Mouse (Mus musculus): ENCODE results near the gene Pcgf5. TPM values are rescaled to one million over a fixed set of nuclear protein-coding genes. Genes with fewer than 3 reads are reported as not detected.

Pcgf5 gene
- polyA plus RNA-seq (2012): 4.7 and 7.4 TPM in 2 replicates

- TF ChIP-seq GATA1 (IDR thresholded peaks at IDR 0.05; ENCODE audit: low read length): no peak
Observed at GRCm38 (mm10) chr19:36348161-36348800, at the start of gene Pcgf5. TSS of gene Pcgf5 (plus strand) at chr19:36348309.

- TF ChIP-seq GATA1 (IDR thresholded peaks at IDR 0.05; ENCODE audit: low read length): no peak
Observed at GRCm38 (mm10) chr19:36305542-36305941, 42.6 kb upstream of the Pcgf5 start.

- TF ChIP-seq GATA1 (IDR thresholded peaks at IDR 0.05; ENCODE audit: low read length): no peak
Observed at GRCm38 (mm10) chr19:36314010-36314409, 34.1 kb upstream of the Pcgf5 start.

- no peak for TF ChIP-seq GATA1 (IDR thresholded peaks at IDR 0.05; ENCODE audit: low read length)
Observed at GRCm38 (mm10) chr19:36319735-36320134, 28.4 kb upstream of the Pcgf5 start.

GRCm38 (mm10) chr19:36321066-36321465 lies 27.0 kb upstream of the Pcgf5 start:
- TF ChIP-seq GATA1 (IDR thresholded peaks at IDR 0.05; ENCODE audit: low read length): no peak

- TF ChIP-seq GATA1 (IDR thresholded peaks at IDR 0.05; ENCODE audit: low read length): no peak
Observed at GRCm38 (mm10) chr19:36323326-36323725, 24.8 kb upstream of the Pcgf5 start.

- no peak for TF ChIP-seq GATA1 (IDR thresholded peaks at IDR 0.05; ENCODE audit: low read length)
Observed at GRCm38 (mm10) chr19:36328678-36329077, 19.4 kb upstream of the Pcgf5 start.

GRCm38 (mm10) chr19:36347376-36347775 lies 733 bp upstream of the Pcgf5 start:
- no peak for TF ChIP-seq GATA1 (IDR thresholded peaks at IDR 0.05; ENCODE audit: low read length)

GRCm38 (mm10) chr19:36347831-36348160 lies 313 bp upstream of the Pcgf5 start:
- no peak for TF ChIP-seq GATA1 (IDR thresholded peaks at IDR 0.05; ENCODE audit: low read length)

GRCm38 (mm10) chr19:36348801-36349486 lies 835 bp downstream of the Pcgf5 start:
- no peak for TF ChIP-seq GATA1 (IDR thresholded peaks at IDR 0.05; ENCODE audit: low read length)

GRCm38 (mm10) chr19:36349487-36349955 lies 1.4 kb downstream of the Pcgf5 start:
- TF ChIP-seq GATA1 (IDR thresholded peaks at IDR 0.05; ENCODE audit: low read length): no peak

GRCm38 (mm10) chr19:36350181-36350580 lies 2.1 kb downstream of the Pcgf5 start:
- no peak for TF ChIP-seq GATA1 (IDR thresholded peaks at IDR 0.05; ENCODE audit: low read length)

- no peak for TF ChIP-seq GATA1 (IDR thresholded peaks at IDR 0.05; ENCODE audit: low read length)
Observed at GRCm38 (mm10) chr19:36350870-36351269, 2.8 kb downstream of the Pcgf5 start.

GRCm38 (mm10) chr19:36362541-36362940 lies 14.4 kb downstream of the Pcgf5 start:
- no peak for TF ChIP-seq GATA1 (IDR thresholded peaks at IDR 0.05; ENCODE audit: low read length)

- no peak for TF ChIP-seq GATA1 (IDR thresholded peaks at IDR 0.05; ENCODE audit: low read length)
Observed at GRCm38 (mm10) chr19:36364757-36365156, 16.6 kb downstream of the Pcgf5 start.

GRCm38 (mm10) chr19:36371478-36371877 lies 23.4 kb downstream of the Pcgf5 start:
- TF ChIP-seq GATA1 (IDR thresholded peaks at IDR 0.05; ENCODE audit: low read length): no peak

- no peak for TF ChIP-seq GATA1 (IDR thresholded peaks at IDR 0.05; ENCODE audit: low read length)
Observed at GRCm38 (mm10) chr19:36373056-36373621, 25.0 kb downstream of the Pcgf5 start.
